Mouse (Mus musculus) MEL (cell line): Measurements from ENCODE around the gene Gstcd. TPM values are rescaled to one million over a fixed set of nuclear protein-coding genes. Genes with fewer than 3 reads are reported as not detected.
A peak's percentile ranks its signal among the peaks of the same experiment; 100 is the strongest.

ENCODE experiments used
- DNase-seq: peaks from one replicate; pipeline ENCODE4 v3.0.0; 2011; ENCODE audit warnings: low read depth, low spot score
- H3K27ac ChIP-seq: 2 replicates; pipeline ENCODE4 v1.5.1; 2012; ENCODE audit warnings: low read depth, mild to moderate bottlenecking, control low read depth, low read length, moderate library complexity; ENCODE audit not compliant: control insufficient read depth
- H3K27me3 ChIP-seq, 2 experiments: fragments of 150-350 bp in 1 of 2; sonication (generic) in 1 of 2; 2 replicates each; pipeline ENCODE4 v1.6.1; 2012; ENCODE audit warnings: low read length in 2 of 2, mild to moderate bottlenecking in 2 of 2, improper control_type of control experiment in 1 of 2, moderate library complexity in 1 of 2; ENCODE audit not compliant: insufficient read depth in 2 of 2, control insufficient read depth in 1 of 2
- H3K36me3 ChIP-seq, 2 experiments: 2 replicates each; pipeline ENCODE4 v1.6.1; 2012 to 2014; ENCODE audit warnings: low read length in 2 of 2, improper control_type of control experiment in 1 of 2, inconsistent platforms in 1 of 2, mild to moderate bottlenecking in 1 of 2; ENCODE audit not compliant: insufficient read depth in 2 of 2, control insufficient read depth in 1 of 2
- H3K4me1 ChIP-seq, 2 experiments: fragments of 150-350 bp in 1 of 2; sonication (generic) in 1 of 2; 2 replicates each; pipeline ENCODE4 v1.6.1; 2012; ENCODE audit warnings: low read length in 2 of 2, improper control_type of control experiment in 1 of 2, mild to moderate bottlenecking in 1 of 2; ENCODE audit not compliant: insufficient read depth in 2 of 2, control insufficient read depth in 1 of 2
- H3K4me3 ChIP-seq, 2 experiments: fragments of 150-350 bp in 1 of 2; sonication (generic) in 1 of 2; 2 replicates each; pipeline ENCODE4 v1.5.1; 2012; ENCODE audit warnings: low read depth in 2 of 2, low read length in 2 of 2, mild to moderate bottlenecking in 2 of 2, moderate library complexity in 2 of 2, control low read depth in 1 of 2, improper control_type of control experiment in 1 of 2; ENCODE audit not compliant: control insufficient read depth in 1 of 2, insufficient read depth in 1 of 2
- H3K79me2 ChIP-seq: 2 replicates; pipeline ENCODE4 v1.6.1; 2012; ENCODE audit warnings: mild to moderate bottlenecking, low read length, moderate library complexity; ENCODE audit not compliant: control insufficient read depth, poor library complexity, insufficient read depth
- H3K9ac ChIP-seq: 2 replicates; pipeline ENCODE4 v1.6.1; 2012; ENCODE audit warnings: low read depth, mild to moderate bottlenecking, control low read depth, low read length, moderate library complexity; ENCODE audit not compliant: control insufficient read depth, poor library complexity, severe bottlenecking
- H3K9me3 ChIP-seq: fragments of 150-350 bp; sonication (generic); replicated peaks from 2 replicates; pipeline ENCODE4 v1.6.1; 2012; ENCODE audit warnings: mild to moderate bottlenecking, low read length, improper control_type of control experiment, moderate library complexity; ENCODE audit not compliant: insufficient read depth
- BHLHE40 ChIP-seq: IDR thresholded peaks from 2 replicates; pipeline ENCODE4 v1.6.1; 2012; ENCODE audit warnings: low read depth, mild to moderate bottlenecking, inconsistent platforms, low read length, improper control_type of control experiment, borderline replicate concordance
- CHD1 ChIP-seq: IDR thresholded peaks from 2 replicates; pipeline ENCODE4 v1.6.1; 2012; ENCODE audit warnings: low read depth, mild to moderate bottlenecking, inconsistent platforms, low read length, improper control_type of control experiment
- CHD2 ChIP-seq: IDR thresholded peaks from 2 replicates; pipeline ENCODE4 v1.6.1; 2011; ENCODE audit warnings: low read length, improper control_type of control experiment
- E2F4 ChIP-seq: IDR thresholded peaks from 2 replicates; pipeline ENCODE4 v1.6.1; 2011; ENCODE audit warnings: low read depth, low read length, improper control_type of control experiment, borderline replicate concordance
- ELF1 ChIP-seq: IDR thresholded peaks from 2 replicates; pipeline ENCODE4 v1.6.1; 2014; ENCODE audit warnings: low read depth, mild to moderate bottlenecking, inconsistent platforms, low read length, improper control_type of control experiment, moderate library complexity
- ETS1 ChIP-seq: IDR thresholded peaks from 2 replicates; pipeline ENCODE4 v1.6.1; 2012; ENCODE audit warnings: low read depth, mild to moderate bottlenecking, inconsistent platforms, low read length, improper control_type of control experiment, moderate library complexity
- GATA1 ChIP-seq: IDR thresholded peaks from 2 replicates; pipeline ENCODE4 v1.6.1; 2011; ENCODE audit warnings: low read depth, low read length, improper control_type of control experiment
- MAX ChIP-seq: IDR thresholded peaks from 2 replicates; pipeline ENCODE4 v1.6.1; 2011; ENCODE audit warnings: low read length, improper control_type of control experiment
- MXI1 ChIP-seq: IDR thresholded peaks from 2 replicates; pipeline ENCODE4 v1.6.1; 2011; ENCODE audit warnings: mild to moderate bottlenecking, low read depth, low read length, improper control_type of control experiment
- NRF1 ChIP-seq: IDR thresholded peaks from 2 replicates; pipeline ENCODE4 v1.6.1; 2014; ENCODE audit warnings: low read depth, mild to moderate bottlenecking, inconsistent platforms, low read length, improper control_type of control experiment, moderate library complexity; ENCODE audit not compliant: poor library complexity, insufficient read depth, severe bottlenecking
- POLR2A ChIP-seq, 2 experiments: IDR thresholded peaks; 2 replicates each; pipeline ENCODE4 v1.6.1; 2011 to 2012; ENCODE audit warnings: low read length in 2 of 2, mild to moderate bottlenecking in 2 of 2, control low read depth in 1 of 2, improper control_type of control experiment in 1 of 2, low read depth in 1 of 2, moderate library complexity in 1 of 2; ENCODE audit not compliant: control insufficient read depth in 1 of 2, insufficient read depth in 1 of 2, poor library complexity in 1 of 2
- POLR2AphosphoS2 ChIP-seq: IDR thresholded peaks from 2 replicates; pipeline ENCODE4 v1.6.1; 2011; ENCODE audit warnings: low read length, improper control_type of control experiment
- SIN3A ChIP-seq: IDR thresholded peaks from 2 replicates; pipeline ENCODE4 v1.6.1; 2012; ENCODE audit warnings: low read length, improper control_type of control experiment, inconsistent platforms
- SMC3 ChIP-seq: IDR thresholded peaks from 2 replicates; pipeline ENCODE4 v1.6.1; 2011; ENCODE audit warnings: low read depth, low read length, improper control_type of control experiment
- TAL1 ChIP-seq: IDR thresholded peaks from 2 replicates; pipeline ENCODE4 v1.6.1; 2012; ENCODE audit warnings: mild to moderate bottlenecking, inconsistent platforms, low read length, moderate library complexity, mixed read lengths
- TBP ChIP-seq: IDR thresholded peaks from 2 replicates; pipeline ENCODE4 v1.8.0; 2011; ENCODE audit warnings: low read depth, low read length, improper control_type of control experiment
- TCF12 ChIP-seq: IDR thresholded peaks from 2 replicates; pipeline ENCODE4 v1.6.1; 2014; ENCODE audit warnings: low read depth, mild to moderate bottlenecking, inconsistent platforms, low read length, improper control_type of control experiment, moderate library complexity
- UBTF ChIP-seq: IDR thresholded peaks from 2 replicates; pipeline ENCODE4 v1.6.1; 2012; ENCODE audit warnings: low read depth, mild to moderate bottlenecking, inconsistent platforms, low read length, improper control_type of control experiment, moderate library complexity, borderline replicate concordance; ENCODE audit not compliant: insufficient read depth
- USF1 ChIP-seq: IDR thresholded peaks from 2 replicates; pipeline ENCODE4 v1.6.1; 2014; ENCODE audit warnings: low read depth, mild to moderate bottlenecking, inconsistent platforms, low read length, improper control_type of control experiment, moderate library complexity
- ZMIZ1 ChIP-seq: IDR thresholded peaks from 2 replicates; pipeline ENCODE4 v1.6.1; 2012; ENCODE audit warnings: low read depth, mild to moderate bottlenecking, inconsistent platforms, low read length, improper control_type of control experiment, moderate library complexity
- ZNF384 ChIP-seq: IDR thresholded peaks from 2 replicates; pipeline ENCODE4 v1.6.1; 2012; ENCODE audit warnings: low read depth, mild to moderate bottlenecking, inconsistent platforms, low read length, improper control_type of control experiment
- polyA plus RNA-seq, 2 experiments: library from polyadenylated mRNA; stranded (reverse) in 1 of 2; unstranded in 1 of 2; fragments of >175 nt in 1 of 2; fragments of >200 nt in 1 of 2; gene quantifications; 2 replicates each; pipeline versions ENCODE4 v1.2.1 to v1.2.4; 2012; ENCODE audit warnings: low replicate concordance in 2 of 2, low read depth in 1 of 2; ENCODE audit not compliant: insufficient read length in 2 of 2, insufficient read depth in 1 of 2, missing spikeins in 1 of 2
- total RNA-seq: library from RNA; depleted of rRNA; stranded (reverse); fragments of 300-350 nt; gene quantifications from 2 replicates; pipeline ENCODE4 v1.2.3, GENCODE M21; 2012

Gstcd gene
- total and polyA plus RNA-seq, 3 experiments = 15.5 to 19.2 TPM; not detected in 1

DNA sequence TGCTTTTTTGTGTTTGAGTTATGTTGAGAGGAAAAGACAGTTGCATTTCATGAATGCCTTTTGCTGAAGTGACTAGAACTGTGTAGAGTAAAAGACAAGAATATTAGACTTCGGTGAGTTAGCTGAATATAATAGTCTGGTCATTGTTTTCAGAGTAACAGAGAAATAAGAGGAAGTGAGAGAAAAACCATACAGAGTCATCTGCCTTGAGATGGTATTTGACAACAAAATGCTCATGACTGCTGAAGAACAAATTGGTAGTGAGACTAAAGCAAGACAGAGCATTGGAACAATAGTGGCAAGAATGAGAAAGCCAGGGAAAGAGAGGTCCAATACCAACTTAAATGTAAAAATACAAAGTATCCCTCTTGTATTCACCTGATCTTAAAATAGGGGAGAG lies 1.1 kb upstream of the Gstcd start:
- peak; percentile 74 for DNase-seq
- Histone ChIP-seq H3K9me3 (no peaks in the 10 kb centered on the region), H3K27me3 (no peaks in the 10 kb centered on the region), H3K27ac (peak overlapping the region; percentile 56), H3K36me3 (peaks cover 2 to 43% of the 10 kb centered on the region in 2 experiments), H3K4me1 (peaks cover 21 to 25% of the 10 kb centered on the region in 2 experiments), H3K9ac (peak overlapping the region; percentile 97), H3K4me3 (peak overlapping the region in 1 of 2 experiments; percentile 88; a peak in 2 of 4 replicates), H3K79me2 (peaks cover 36% of the 10 kb centered on the region)
- TF ChIP-seq SIN3A (peak; percentile 35; the same call in 1 of the 2 replicates), ELF1 (0 out of 2 replicates have a peak, but pooled peaks have one; percentile 3), CHD2 (no peak)

DNA sequence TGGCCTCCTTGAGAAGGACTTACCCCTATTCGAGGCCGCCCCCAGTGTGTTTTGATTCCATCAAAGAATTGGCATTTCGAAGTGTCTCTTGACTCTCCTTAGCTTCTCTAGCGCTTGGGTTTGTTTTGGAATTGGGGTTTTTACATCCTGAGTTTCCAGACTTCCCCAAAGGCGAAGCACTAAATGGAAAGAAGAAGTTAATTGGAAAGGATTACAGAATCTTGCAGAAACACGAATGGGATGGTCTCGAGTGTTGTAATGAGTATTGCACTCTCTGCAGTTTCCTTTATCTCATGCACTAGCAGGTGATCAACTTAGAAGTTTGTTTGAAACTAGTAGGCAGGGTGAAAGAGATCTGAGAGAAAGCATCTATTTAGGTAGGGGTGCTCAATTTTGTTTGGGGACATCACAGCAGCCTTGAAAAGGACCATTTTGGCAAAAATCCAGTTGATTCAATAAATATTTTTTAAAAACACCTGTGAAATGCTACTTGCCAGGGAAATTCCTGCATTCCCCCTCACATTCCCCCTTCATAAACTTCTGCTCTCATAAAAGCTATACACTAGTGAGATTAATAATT lies 531 bp upstream of the Gstcd start:
- no peaks in the 10 kb centered on the region for H3K27me3 ChIP-seq
- H3K36me3 ChIP-seq = peaks cover 2 to 37% of the 10 kb centered on the region in 2 experiments
- H3K4me3 ChIP-seq = peak overlapping the region; percentile 87 to 88
- peaks cover 37% of the 10 kb centered on the region for H3K79me2 ChIP-seq
- H3K4me1 ChIP-seq = peaks cover 20 to 21% of the 10 kb centered on the region in 2 experiments
- H3K9ac ChIP-seq = peak overlapping the region; percentile 97
- H3K27ac ChIP-seq = peak overlapping the region; percentile 55
- no peaks in the 10 kb centered on the region for H3K9me3 ChIP-seq
- peak; percentile 95 for TF ChIP-seq CHD1
- TF ChIP-seq MAX = 0 out of 2 replicates have a peak, but pooled peaks have one; percentile 18
- TF ChIP-seq TAL1 = no peak
- no peak for TF ChIP-seq E2F4
- no peak for DNase-seq

DNA sequence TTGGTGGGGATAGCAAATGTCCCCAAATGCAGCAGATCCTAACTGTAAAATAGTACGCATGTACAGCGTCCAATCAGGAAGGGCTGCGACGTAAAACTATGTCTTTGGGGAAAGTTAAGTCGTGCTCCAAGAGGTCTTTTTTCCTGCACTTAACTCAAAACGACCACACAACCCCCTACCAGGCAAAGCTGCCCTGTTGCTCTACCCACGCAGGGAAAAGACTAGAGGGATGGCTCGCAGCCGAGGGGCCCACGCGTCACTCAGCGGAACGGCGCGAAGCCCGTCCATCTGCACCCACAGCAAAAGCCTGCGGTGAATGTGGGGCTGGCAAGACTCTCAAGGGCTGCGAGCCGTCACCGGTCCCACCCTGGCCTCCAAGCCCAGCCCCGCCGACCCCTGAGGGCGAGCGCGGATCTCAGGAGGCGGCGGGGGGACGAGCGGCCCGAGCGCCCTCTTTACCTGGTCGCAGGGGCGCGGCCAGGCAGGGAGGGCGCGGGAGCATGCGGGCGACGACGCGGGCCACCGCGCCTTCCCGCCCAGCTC lies 641 bp downstream of the Gstcd start:
- Histone ChIP-seq H3K9ac (peak overlapping the region; percentile 97), H3K36me3 (peaks cover 0 to 29% of the 10 kb centered on the region in 2 experiments; a peak in 2 of 4 replicates), H3K27me3 (no peaks in the 10 kb centered on the region), H3K4me3 (peak overlapping the region; percentile 87 to 98), H3K27ac (peak overlapping the region; percentile 95), H3K9me3 (no peaks in the 10 kb centered on the region), H3K4me1 (peaks cover 15 to 19% of the 10 kb centered on the region in 2 experiments), H3K79me2 (peaks cover 40% of the 10 kb centered on the region)
- peak; percentile 82 for DNase-seq
- no peak for TF ChIP-seq USF1
- no peak for TF ChIP-seq POLR2A (IDR thresholded peaks at IDR 0.05; ENCODE audit: control insufficient read depth in 1 of 2, insufficient read depth in 1 of 2, low read depth in 1 of 2, low read length in 2 of 2, poor library complexity in 1 of 2)
- no peak for TF ChIP-seq BHLHE40
- TF ChIP-seq UBTF = no peak
- 0 out of 2 replicates have a peak, but pooled peaks have one; percentile 21 for TF ChIP-seq NRF1
- TF ChIP-seq ELF1 = 0 out of 2 replicates have a peak, but pooled peaks have one; percentile 19
- 0 out of 2 replicates have a peak, but pooled peaks have one; percentile 34 for TF ChIP-seq MAX
- TF ChIP-seq MXI1 = no peak; the same call in 1 of the 2 replicates
- no peak for TF ChIP-seq SMC3
- peak; percentile 70; the same call in 1 of the 2 replicates for TF ChIP-seq ZMIZ1
- peak; percentile 15; the same call in 1 of the 2 replicates for TF ChIP-seq TCF12
- TF ChIP-seq GATA1 = no peak
- no peak for TF ChIP-seq ZNF384
- TF ChIP-seq TBP = peak; percentile 72
- TF ChIP-seq POLR2AphosphoS2 = peak; percentile 38; the same call in 1 of the 2 replicates
- TF ChIP-seq ETS1 = no peak
